Mouse (Mus musculus): Measurements from ENCODE around the gene Gba2.

DNA sequence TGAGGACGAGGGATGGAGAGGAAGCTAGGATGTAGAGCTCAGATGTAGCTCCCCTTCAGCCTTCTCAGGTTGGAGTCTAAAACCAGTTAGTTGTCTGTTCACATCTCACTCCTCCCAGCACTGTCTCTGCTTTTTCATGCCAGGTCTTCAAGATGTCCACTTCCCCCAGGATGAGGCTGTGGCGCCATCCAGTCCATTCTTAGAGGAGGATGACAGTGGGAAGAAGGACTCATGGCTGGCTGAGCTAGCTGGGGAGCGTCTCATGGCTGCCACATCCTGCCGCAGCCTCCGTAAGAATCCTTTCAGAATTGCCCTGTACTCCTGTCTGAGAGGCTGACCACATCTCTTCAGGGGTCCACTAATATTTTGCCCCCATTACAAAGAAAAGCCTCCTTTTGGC is 2.0 kb upstream of the Gba2 start:
- TF ChIP-seq CTCF (IDR thresholded peaks at IDR 0.05) (no peak), EP300 (IDR thresholded peaks at IDR 0.05) (no peak)

All from lung, postnatal 0 days (tissue).